Mouse (Mus musculus) kidney, embryonic 15.5 days (tissue): ENCODE measurements around the gene Nhlh1. TPM values are rescaled to one million over a fixed set of nuclear protein-coding genes. Genes with fewer than 3 reads are reported as not detected.
A peak's percentile ranks its signal among the peaks of the same experiment; 100 is the strongest.

Experiments
- ATAC-seq: fragments of 200-750 bp; cut with Nextera tagmentation; replicated peaks from 2 replicates; pipeline ENCODE4 v1.8.0; 2017; ENCODE audit warnings: moderate TSS enrichment; ENCODE audit not compliant: low FRiP score
- H3K27ac ChIP-seq: fragments of 300-500 bp; sonication (generic); 2 replicates; pipeline ENCODE4 v1.5.1; 2015; ENCODE audit warnings: mild to moderate bottlenecking, inconsistent platforms
- H3K27me3 ChIP-seq: fragments of 300-500 bp; sonication (generic); 2 replicates; pipeline ENCODE4 v1.6.1; 2015; ENCODE audit warnings: inconsistent platforms
- H3K36me3 ChIP-seq: fragments of 300-500 bp; sonication (generic); 2 replicates; pipeline ENCODE4 v1.6.1; 2015; ENCODE audit warnings: inconsistent platforms
- H3K4me1 ChIP-seq: fragments of 300-500 bp; sonication (generic); 2 replicates; pipeline ENCODE4 v1.6.1; 2015; ENCODE audit warnings: inconsistent platforms
- H3K4me2 ChIP-seq: fragments of 300-500 bp; sonication (generic); 2 replicates; pipeline ENCODE4 v1.6.1; 2015; ENCODE audit warnings: moderate library complexity, mild to moderate bottlenecking, inconsistent platforms
- H3K4me3 ChIP-seq: fragments of 300-500 bp; sonication (generic); replicated peaks from 2 replicates; pipeline ENCODE4 v1.5.1; 2015; ENCODE audit warnings: mild to moderate bottlenecking, inconsistent platforms
- H3K9ac ChIP-seq: fragments of 300-500 bp; sonication (generic); 2 replicates; pipeline ENCODE4 v1.6.1; 2015; ENCODE audit warnings: mild to moderate bottlenecking, inconsistent platforms
- H3K9me3 ChIP-seq: fragments of 300-500 bp; sonication (generic); replicated peaks from 2 replicates; pipeline ENCODE4 v1.6.1; 2016; ENCODE audit warnings: inconsistent platforms
- WGBS: fragments of 180-500 bp; shearing (Covaris S2); methylation state at CpG from one replicate; pipeline ENCODE4 v1.1.7; 2015; ENCODE audit warnings: mixed read lengths; 5-methylcytosine and 5-hydroxymethylcytosine counted together
- polyA plus RNA-seq: library from polyadenylated mRNA; unstranded; fragments of >200 nt; fragmentation: Nextera tagmentation; extraction: Ambion mirVana; gene quantifications from 2 replicates; pipeline ENCODE4 v1.2.1, GENCODE M21; 2015

The Nhlh1 gene
- polyA plus RNA-seq, 1 experiment from 2014 or later: not detected

GRCm38 (mm10) chr1:172070227-172070626, 12.9 kb upstream of the Nhlh1 start:
- no peak overlapping the region for H3K9ac ChIP-seq
- H3K4me2 ChIP-seq: no peak overlapping the region
- H3K36me3 ChIP-seq: peaks cover 100% of the 10 kb centered on the region
- WGBS: 82% methylated on average over 6 of the region's 6 CpGs
- H3K27ac ChIP-seq: no peak overlapping the region
- no peak overlapping the region for H3K4me3 ChIP-seq
- no peak for ATAC-seq
- H3K27me3 ChIP-seq: no peaks in the 10 kb centered on the region
- H3K9me3 ChIP-seq: no peaks in the 10 kb centered on the region
- no peaks in the 10 kb centered on the region for H3K4me1 ChIP-seq

GRCm38 (mm10) chr1:172064613-172065141, 7.3 kb upstream of the Nhlh1 start:
- H3K9me3 ChIP-seq: no peaks in the 10 kb centered on the region
- 75% methylated on average over 13 of the region's 13 CpGs for WGBS
- no peak overlapping the region for H3K4me2 ChIP-seq
- peaks cover 60% of the 10 kb centered on the region for H3K36me3 ChIP-seq
- ATAC-seq: peak; percentile 20; the same call in 1 of the 2 replicates
- H3K9ac ChIP-seq: no peak overlapping the region
- H3K4me1 ChIP-seq: peaks cover 18% of the 10 kb centered on the region
- no peaks in the 10 kb centered on the region for H3K27me3 ChIP-seq
- no peak overlapping the region for H3K4me3 ChIP-seq
- no peak overlapping the region for H3K27ac ChIP-seq

DNA sequence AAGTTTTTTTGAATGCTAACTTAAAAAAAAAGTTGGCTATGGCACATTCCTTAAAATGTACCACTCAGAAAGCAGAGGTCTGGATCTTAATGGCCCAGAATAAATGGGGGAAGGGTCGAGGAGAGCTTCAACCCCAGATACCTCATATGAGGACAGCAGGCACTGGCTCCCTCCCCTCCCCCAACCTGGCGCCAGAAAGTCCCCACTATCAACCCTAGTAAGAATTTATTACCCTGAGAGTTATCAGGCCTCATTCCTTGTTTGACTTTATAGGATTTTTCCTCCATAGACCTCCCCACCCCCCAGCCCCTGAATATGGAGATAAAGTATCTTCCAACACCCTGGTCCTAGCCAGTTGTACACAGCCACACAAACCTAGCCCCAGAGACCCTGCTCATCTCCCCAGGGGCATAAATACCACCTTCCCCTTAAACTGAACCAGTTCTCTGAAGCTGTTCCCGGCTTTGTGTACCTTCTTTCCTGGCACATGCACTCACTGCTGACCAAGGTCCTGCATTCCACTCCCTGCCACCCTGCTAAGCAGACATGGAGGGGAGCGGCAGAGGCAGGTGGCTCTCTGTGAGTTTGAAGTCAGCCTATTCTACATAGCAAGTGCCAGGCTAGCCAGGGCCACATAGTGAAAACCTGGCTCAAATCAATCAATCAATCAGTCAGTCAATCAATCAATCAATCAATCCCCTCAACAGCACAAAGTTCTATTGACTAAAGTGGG, 6.1 kb upstream of the Nhlh1 start:
- H3K9me3 ChIP-seq: no peaks in the 10 kb centered on the region
- peaks cover 18% of the 10 kb centered on the region for H3K4me1 ChIP-seq
- WGBS: 24% methylated on average over 4 of the region's 4 CpGs
- no peak overlapping the region for H3K27ac ChIP-seq
- H3K4me2 ChIP-seq: no peak overlapping the region
- peaks cover 48% of the 10 kb centered on the region for H3K36me3 ChIP-seq
- no peak overlapping the region for H3K9ac ChIP-seq
- H3K27me3 ChIP-seq: no peaks in the 10 kb centered on the region
- ATAC-seq: no peak
- H3K4me3 ChIP-seq: no peak overlapping the region

DNA sequence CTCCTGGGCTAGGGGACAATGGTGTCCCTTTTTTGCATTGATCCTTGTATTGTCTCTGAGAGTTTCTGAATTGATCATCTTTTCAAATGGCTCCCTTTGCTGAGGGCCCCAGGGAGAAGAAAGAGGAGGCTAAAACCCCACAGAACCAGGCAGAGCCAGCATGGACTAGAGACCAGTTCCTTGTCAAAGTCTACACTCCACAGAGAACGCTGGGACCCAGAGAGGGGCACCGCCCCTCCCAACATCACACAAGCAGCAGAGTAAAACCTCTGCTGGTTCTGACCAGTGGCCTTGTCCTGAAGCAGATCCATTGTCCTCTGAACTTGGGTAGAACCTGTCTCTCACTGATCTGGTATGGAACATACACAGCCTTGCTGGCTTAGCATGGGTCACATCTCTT, 4.7 kb upstream of the Nhlh1 start:
- H3K4me1 ChIP-seq: peaks cover 23% of the 10 kb centered on the region
- 85% methylated on average over 2 of the region's 2 CpGs for WGBS
- peaks cover 34% of the 10 kb centered on the region for H3K36me3 ChIP-seq
- no peak overlapping the region for H3K27ac ChIP-seq
- ATAC-seq: no peak
- H3K9ac ChIP-seq: no peak overlapping the region
- no peak overlapping the region for H3K4me3 ChIP-seq
- H3K27me3 ChIP-seq: 0 out of 2 replicates have a peak, but pooled peaks cover 7% of the 10 kb centered on the region
- H3K9me3 ChIP-seq: no peaks in the 10 kb centered on the region
- no peak overlapping the region for H3K4me2 ChIP-seq

- no peak overlapping the region for H3K4me2 ChIP-seq
- ATAC-seq: no peak
These were observed 3.8 kb upstream of the Nhlh1 start for GRCm38 (mm10) chr1:172061217-172061616.

DNA sequence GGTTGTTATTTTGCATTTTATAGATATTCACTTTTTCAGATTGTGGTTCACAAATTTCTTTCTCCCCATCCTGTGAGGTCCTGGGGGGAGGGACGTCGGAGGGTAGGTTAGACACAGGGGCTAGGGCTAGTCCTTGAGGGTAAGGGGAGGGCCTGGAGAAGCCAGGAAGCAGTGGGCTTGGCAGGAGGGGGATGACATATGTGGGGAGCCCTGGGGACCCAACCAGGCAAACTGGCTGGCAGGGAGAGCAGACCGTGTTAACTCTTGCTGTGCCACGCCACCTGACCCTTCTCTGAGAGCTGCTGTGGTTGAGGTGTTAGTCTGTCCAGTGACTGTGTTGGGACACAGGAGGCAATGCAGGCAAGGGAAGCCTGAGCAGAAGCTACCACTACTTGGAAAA, 3.3 kb upstream of the Nhlh1 start:
- Histone ChIP-seq H3K4me3 (no peak overlapping the region), H3K27me3 (peaks cover 20% of the 10 kb centered on the region), H3K36me3 (peaks cover 20% of the 10 kb centered on the region), H3K4me2 (no peak overlapping the region), H3K27ac (no peak overlapping the region), H3K9me3 (no peaks in the 10 kb centered on the region), H3K4me1 (peaks cover 23% of the 10 kb centered on the region), H3K9ac (no peak overlapping the region)
- ATAC-seq: no peak
- WGBS: 46% methylated on average over 4 of the region's 4 CpGs

More at GRCm38 (mm10) chr1:172061217-172061616, 3.8 kb upstream of the Nhlh1 start:
- Histone ChIP-seq H3K9ac (no peak overlapping the region), H3K9me3 (no peaks in the 10 kb centered on the region), H3K27me3 (peaks cover 14% of the 10 kb centered on the region), H3K36me3 (peaks cover 26% of the 10 kb centered on the region), H3K4me3 (no peak overlapping the region), H3K27ac (no peak overlapping the region), H3K4me1 (peaks cover 23% of the 10 kb centered on the region)
- WGBS: 22% methylated on average over 8 of the region's 8 CpGs

DNA sequence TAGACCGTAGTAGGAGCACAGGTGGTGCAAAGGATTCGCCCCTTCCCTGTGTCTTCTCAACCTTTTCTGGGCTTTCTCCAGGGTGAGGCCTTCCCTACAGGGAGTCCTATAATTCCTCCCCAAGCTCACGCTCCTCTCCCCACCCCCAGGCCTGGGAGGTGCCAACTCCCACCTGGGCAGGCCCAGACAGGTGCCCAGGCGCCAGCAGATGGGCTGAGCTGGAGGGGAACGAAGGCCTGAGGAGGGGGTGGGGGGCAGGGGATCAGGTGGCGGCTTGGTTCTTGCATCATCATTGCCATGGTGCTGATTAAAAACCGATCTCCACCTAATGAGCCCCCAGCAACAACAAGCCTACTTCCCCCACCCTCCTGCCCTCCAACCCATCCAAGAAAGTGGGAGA, 1.5 kb upstream of the Nhlh1 start:
- H3K4me3 ChIP-seq: no peak overlapping the region
- no peak overlapping the region for H3K27ac ChIP-seq
- peaks cover 27% of the 10 kb centered on the region for H3K4me1 ChIP-seq
- H3K27me3 ChIP-seq: peaks cover 38% of the 10 kb centered on the region
- no peak overlapping the region for H3K4me2 ChIP-seq
- no peak overlapping the region for H3K9ac ChIP-seq
- WGBS: 75% methylated on average over 7 of the region's 7 CpGs
- ATAC-seq: no peak
- H3K36me3 ChIP-seq: peaks cover 2% of the 10 kb centered on the region; the same call in 1 of the 2 replicates
- H3K9me3 ChIP-seq: no peaks in the 10 kb centered on the region

DNA sequence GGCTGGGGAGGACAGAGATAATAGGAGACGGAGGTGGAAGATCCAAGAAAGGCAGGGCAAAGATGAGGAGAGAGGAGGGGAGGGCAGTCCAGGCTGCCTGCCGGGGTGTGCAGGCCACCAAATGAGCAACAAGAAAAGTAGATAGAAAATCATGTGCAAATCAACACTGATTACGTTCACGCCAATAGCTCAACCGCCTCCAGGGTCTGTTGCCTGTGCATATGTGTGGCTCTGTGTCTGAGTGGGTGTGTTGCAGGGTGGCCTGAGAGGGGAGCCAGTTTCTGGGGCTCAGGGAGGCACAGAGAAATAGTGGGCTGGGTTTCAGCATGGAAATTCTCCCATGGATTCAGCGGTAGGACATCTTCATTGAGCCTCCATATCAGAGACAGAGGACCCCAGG, 948 bp upstream of the Nhlh1 start:
- H3K4me3 ChIP-seq: no peak overlapping the region
- WGBS: 73% methylated on average over 6 of the region's 6 CpGs
- peaks cover 27% of the 10 kb centered on the region for H3K4me1 ChIP-seq
- H3K36me3 ChIP-seq: no peaks in the 10 kb centered on the region
- H3K9ac ChIP-seq: no peak overlapping the region
- no peak overlapping the region for H3K4me2 ChIP-seq
- H3K27me3 ChIP-seq: peaks cover 43% of the 10 kb centered on the region
- H3K9me3 ChIP-seq: no peaks in the 10 kb centered on the region
- ATAC-seq: no peak
- no peak overlapping the region for H3K27ac ChIP-seq

GRCm38 (mm10) chr1:172056251-172056650, 1.1 kb downstream of the Nhlh1 start:
- H3K36me3 ChIP-seq: no peaks in the 10 kb centered on the region
- 70% methylated on average over 4 of the region's 4 CpGs for WGBS
- no peak overlapping the region for H3K4me3 ChIP-seq
- H3K9ac ChIP-seq: no peak overlapping the region
- H3K4me1 ChIP-seq: peaks cover 29% of the 10 kb centered on the region
- H3K27me3 ChIP-seq: peaks cover 60% of the 10 kb centered on the region
- no peak for ATAC-seq
- H3K27ac ChIP-seq: no peak overlapping the region
- no peak overlapping the region for H3K4me2 ChIP-seq
- no peaks in the 10 kb centered on the region for H3K9me3 ChIP-seq

DNA sequence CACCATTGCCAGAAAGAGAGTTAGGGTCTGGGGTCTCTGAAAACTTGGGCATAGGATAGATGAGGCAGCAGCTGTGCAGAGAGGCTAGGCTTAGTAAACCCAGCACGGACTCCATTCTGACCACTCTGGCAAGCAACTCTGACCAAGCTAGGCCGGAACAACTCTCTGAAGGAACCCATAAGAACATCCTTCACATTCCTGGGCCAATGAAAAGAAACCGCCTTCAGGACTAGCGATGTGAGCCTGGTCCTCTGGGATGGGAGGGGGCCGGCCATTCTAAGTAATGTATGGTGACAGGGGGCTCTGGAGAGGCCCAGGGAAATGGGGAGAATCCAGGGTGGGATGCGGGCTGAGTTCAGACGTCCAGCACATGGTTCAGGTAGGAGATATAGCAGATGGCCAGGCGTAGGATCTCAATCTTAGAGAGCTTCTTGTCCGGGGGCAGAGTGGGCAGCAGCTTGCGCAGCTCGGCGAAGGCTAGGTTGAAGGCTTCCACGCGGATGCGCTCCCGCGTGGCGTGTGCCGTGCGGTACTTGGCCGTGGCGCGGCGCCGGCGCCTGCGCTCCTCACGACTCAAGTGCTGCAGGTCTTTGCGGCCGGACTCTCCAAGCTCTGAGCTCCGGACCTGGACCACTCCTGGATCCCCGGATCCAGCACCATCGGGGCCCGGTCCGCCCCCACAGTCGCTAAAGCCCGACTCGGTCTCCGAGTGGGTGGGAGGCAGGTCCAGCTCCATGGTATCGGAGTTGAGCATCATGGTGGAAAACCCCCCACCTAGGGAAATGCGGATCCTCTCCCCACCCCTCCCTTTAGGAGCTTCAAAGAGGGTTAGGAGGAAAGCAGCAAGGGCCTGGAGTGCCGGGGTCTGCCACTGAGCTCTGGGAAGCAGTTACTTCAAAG, 3.6 kb downstream of the Nhlh1 start:
- Histone ChIP-seq H3K9ac (peak overlapping the region; percentile 35; the same call in 1 of the 2 replicates), H3K27ac (no peak overlapping the region), H3K36me3 (no peaks in the 10 kb centered on the region), H3K4me2 (peak overlapping the region; percentile 85), H3K4me1 (peaks cover 32% of the 10 kb centered on the region), H3K27me3 (peaks cover 60% of the 10 kb centered on the region), H3K9me3 (no peaks in the 10 kb centered on the region), H3K4me3 (peak overlapping the region; percentile 43)
- under 1% methylated on average over 42 of the region's 42 CpGs for WGBS
- ATAC-seq: peak; percentile 29; the same call in 1 of the 2 replicates

DNA sequence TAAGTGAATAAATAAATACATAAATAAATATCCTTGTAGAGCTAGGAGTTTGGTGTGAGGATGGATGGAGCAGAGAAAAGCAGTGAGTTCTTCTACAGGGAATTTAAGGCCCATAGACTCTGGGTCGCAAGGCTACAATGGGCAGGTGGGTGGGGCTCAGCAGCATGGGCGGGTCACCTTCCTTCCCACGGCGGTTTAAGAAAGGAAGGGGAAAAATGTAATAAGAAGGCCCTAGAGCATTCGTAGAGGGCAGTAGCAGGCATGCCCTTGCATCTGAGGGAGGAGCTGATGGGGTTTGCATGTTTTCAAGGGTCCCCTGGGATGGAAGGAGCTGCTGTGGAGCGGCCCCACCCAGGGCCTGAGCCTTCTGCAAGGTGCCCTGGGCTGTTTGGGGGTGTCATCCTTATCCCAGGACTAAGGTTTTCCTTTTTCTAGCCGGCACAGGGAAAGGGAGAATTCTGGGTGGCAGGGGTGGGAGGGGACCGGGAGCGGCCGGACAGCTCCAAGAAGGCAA, 4.5 kb downstream of the Nhlh1 start:
- Histone ChIP-seq H3K4me1 (peaks cover 41% of the 10 kb centered on the region), H3K9ac (no peak overlapping the region), H3K9me3 (no peaks in the 10 kb centered on the region), H3K4me2 (peak overlapping the region; percentile 85), H3K27ac (no peak overlapping the region), H3K27me3 (peaks cover 55% of the 10 kb centered on the region), H3K36me3 (no peaks in the 10 kb centered on the region), H3K4me3 (peak overlapping the region; percentile 43; the same call in 1 of the 2 replicates)
- 7% methylated on average over 10 of the region's 10 CpGs for WGBS
- no peak for ATAC-seq
